In genomic region chr4:116177140-116177539, GRCm38 (mm10) we compare ENCODE assay signal across 9 mouse cellular contexts. TPM values are rescaled to one million over a fixed set of nuclear protein-coding genes. Genes with fewer than 3 reads are reported as not detected.
A peak's percentile ranks its signal among the peaks of the same experiment; 100 is the strongest.
DNase-seq lines count a peak whose midpoint lies in the region; ATAC-seq and TF ChIP-seq lines count a peak whose summit lies in the region.
"Had no signal": no experiment of that assay in that cellular context is flagged by ENCODE, and none has a peak within 500 bp of the region (broad histone marks: within the 10 kb centered on the region; RNA-seq: fewer than 3 reads in every experiment).

No protein-coding gene starts in this region.

- no peak for TF ChIP-seq CTCF in left cerebral cortex, adult 2 months (IDR thresholded peaks at IDR 0.05)
- TF ChIP-seq CTCF in intestine, postnatal 0 days (IDR thresholded peaks at IDR 0.05; ENCODE audit: low read depth), result no peak

- H3K27me3 ChIP-seq in intestine, postnatal 0 days (replicated peaks; ENCODE audit: control insufficient read depth, insufficient read depth, low read length), result no peaks in the 10 kb centered on the region

- ATAC-seq in intestine, postnatal 0 days, result peak; percentile 52

- peaks cover 13% of the 10 kb centered on the region for H3K4me1 ChIP-seq in intestine, postnatal 0 days (replicated peaks; ENCODE audit: control insufficient read depth, insufficient read depth, low read length)

- H3K4me3 ChIP-seq in left cerebral cortex, adult 2 months, result peak overlapping the region; percentile 37
- no peak overlapping the region for H3K4me3 ChIP-seq in intestine, postnatal 0 days (ENCODE audit: low read depth, low read length)

- no peak overlapping the region for H3K9ac ChIP-seq in intestine, postnatal 0 days (ENCODE audit: low read depth, low read length)

- H3K4me2 ChIP-seq in intestine, postnatal 0 days (replicated peaks; ENCODE audit: low read depth), result peak overlapping the region; percentile 54

- DNase-seq in left cerebral cortex, adult 2 months (ENCODE audit: extremely low spot score in 1 of 2, low spot score in 2 of 2), result no peak
- DNase-seq in left cerebral cortex, adult 8-10 months (ENCODE audit: low spot score in 2 of 2), result no peak
- peak; percentile 76 for DNase-seq in cerebellum, adult 8-10 months
- peak; percentile 99 for DNase-seq in heart, adult 11 months
- DNase-seq in lung, adult 18-20 months, result peak; percentile 85 to 88
- peak; percentile 49 for DNase-seq in ovary, postnatal 36 days (ENCODE audit: low spot score)
- no peak for DNase-seq in frontal cortex, postnatal 25 days (ENCODE audit: low spot score in 2 of 2)

- H3K36me3 ChIP-seq in intestine, postnatal 0 days (ENCODE audit: control insufficient read depth, insufficient read depth), result no peaks in the 10 kb centered on the region

- intact Hi-C loops in left cerebral cortex, adult 2 months (cut with DNase I), result no loop called here

- WGBS in intestine, postnatal 0 days, result 21% methylated on average over 5 of the region's 5 CpGs

- H3K27ac ChIP-seq in left cerebral cortex, adult 2 months, result peak overlapping the region; percentile 96
- H3K27ac ChIP-seq in intestine, postnatal 0 days (ENCODE audit: low read depth, low read length), result peak overlapping the region; percentile 75

- no peaks in the 10 kb centered on the region for H3K9me3 ChIP-seq in intestine, postnatal 0 days (ENCODE audit: control insufficient read depth)

RNA-seq across cellular contexts. Expression of gene Gm49337, which starts 4.0 kb away (rescaled TPM):
- 1 to 10 TPM; 1.4 to 2.9 TPM for total RNA-seq in left cerebral cortex, adult 2 months (2021)
- under 1 TPM in 1 of 4 experiments, not detected in 3; 0.53 TPM for total RNA-seq in left cerebral cortex, adult 8-10 months (2022)
- not detected in 2 replicates for polyA plus RNA-seq in intestine, postnatal 0 days (2015; fragmentation: Nextera tagmentation; extraction: Ambion mirVana)
- total RNA-seq: hematopoietic stem cell, adult 5-6 weeks had no signal

RNA-seq across cellular contexts. Expression of gene 1700042G07Rik, which starts 4.0 kb away (rescaled TPM):
- total RNA-seq in left cerebral cortex, adult 2 months (2021), result not detected
- total RNA-seq in left cerebral cortex, adult 8-10 months (2022), result not detected
- not detected in 2 replicates for polyA plus RNA-seq in intestine, postnatal 0 days (2015; fragmentation: Nextera tagmentation; extraction: Ambion mirVana)
- total RNA-seq: hematopoietic stem cell, adult 5-6 weeks had no signal

RNA-seq across cellular contexts. Expression of gene Tspan1, which starts 9.7 kb away (rescaled TPM):
- not detected for total RNA-seq in left cerebral cortex, adult 2 months (2021)
- total RNA-seq in left cerebral cortex, adult 8-10 months (2022), result under 1 TPM in 1 of 4 experiments, not detected in 3; 0.23 TPM
- polyA plus RNA-seq in intestine, postnatal 0 days (2015; fragmentation: Nextera tagmentation; extraction: Ambion mirVana), result 40.1 and 63.8 TPM in 2 replicates
- total RNA-seq: hematopoietic stem cell, adult 5-6 weeks had no signal

RNA-seq across cellular contexts. Expression of gene Lurap1, which starts 26.0 kb away (rescaled TPM):
- total RNA-seq in left cerebral cortex, adult 2 months (2021), result 10 to 100 TPM; 28.4 to 31.2 TPM
- 10 to 100 TPM; 32.3 to 37.9 (median 33.4) TPM for total RNA-seq in left cerebral cortex, adult 8-10 months (2022)
- polyA plus RNA-seq in intestine, postnatal 0 days (2015; fragmentation: Nextera tagmentation; extraction: Ambion mirVana), result 0.56 and 0.68 TPM in 2 replicates

RNA-seq across cellular contexts. Expression of gene Pik3r3, which starts 44.3 kb away (rescaled TPM):
- total RNA-seq in left cerebral cortex, adult 2 months (2021), result 10 to 100 TPM; 37.2 to 42.8 TPM
- 10 to 100 TPM; 35.5 to 44.5 (median 40.3) TPM for total RNA-seq in left cerebral cortex, adult 8-10 months (2022)
- 2.9 and 3.5 TPM in 2 replicates for polyA plus RNA-seq in intestine, postnatal 0 days (2015; fragmentation: Nextera tagmentation; extraction: Ambion mirVana)

Comparison
In these comparisons a context has a peak if more than half of its experiments do, and no peak if none do; other contexts are left out.
1. DNase-seq: peak in cerebellum, adult 8-10 months (single experiment), heart, adult 11 months (single experiment), lung, adult 18-20 months (2 of 2) and ovary, postnatal 36 days (single experiment); none in left cerebral cortex, adult 2 months (0 of 2), left cerebral cortex, adult 8-10 months (0 of 2) and frontal cortex, postnatal 25 days (0 of 2).